ENCODE assay signal across 32 mouse cellular contexts in genomic region chr5:113955281-113955680, GRCm38 (mm10). TPM values are rescaled to one million over a fixed set of nuclear protein-coding genes. Genes with fewer than 3 reads are reported as not detected.
DNase-seq lines count a peak whose midpoint lies in the region; ATAC-seq and TF ChIP-seq lines count a peak whose summit lies in the region.
"Had no signal": no experiment of that assay in that cellular context is flagged by ENCODE, and none has a peak within 500 bp of the region (broad histone marks: within the 10 kb centered on the region; RNA-seq: fewer than 3 reads in every experiment).

No protein-coding gene starts in this region.

- peak; percentile 31 for DNase-seq in gastrocnemius, adult 18-20 months (ENCODE audit: low spot score)
- DNase-seq in gastrocnemius, postnatal 14 days: no peak
- no peak for DNase-seq in heart, adult 2 months
- DNase-seq in heart, adult 8-10 months (ENCODE audit: low spot score): no peak
- DNase-seq in heart, postnatal 0 days (ENCODE audit: low spot score): no peak
- no peak for DNase-seq in heart, embryonic 10.5 days (ENCODE audit: low spot score)
- no peak for DNase-seq in thymus, adult 2 months
- DNase-seq in thymus, postnatal 14 days: no peak
- DNase-seq: adrenal gland, postnatal 14 days; B cell, adult 2 months; cerebellum, adult 11 months; cerebellum, adult 2 months; cerebellum, postnatal 14 days; heart, adult 11 months; heart, postnatal 14 days; kidney, adult 11 months; kidney, adult 8-10 months had no signal

- no peak for TF ChIP-seq CTCF in heart, adult 2 months (IDR thresholded peaks at IDR 0.05)
- TF ChIP-seq CTCF in heart, postnatal 0 days (IDR thresholded peaks at IDR 0.05; ENCODE audit: low read depth): no peak
- TF ChIP-seq CTCF in thymus, adult 2 months (IDR thresholded peaks at IDR 0.05; ENCODE audit: borderline replicate concordance, control insufficient read depth, extremely low read depth, insufficient read depth, low read length, poor library complexity): no peak

- no peaks in the 10 kb centered on the region for H3K36me3 ChIP-seq in heart, adult 2 months (ENCODE audit: control insufficient read depth, insufficient read depth, low read length)
- peaks cover 34% of the 10 kb centered on the region for H3K36me3 ChIP-seq in heart, postnatal 0 days (replicated peaks; ENCODE audit: control insufficient read depth, insufficient read depth, low read length)
- H3K36me3 ChIP-seq in heart, embryonic 10.5 days: peaks cover 44% of the 10 kb centered on the region
- no peaks in the 10 kb centered on the region for H3K36me3 ChIP-seq in thymus, adult 2 months (ENCODE audit: control insufficient read depth, insufficient read depth, low read length)

- WGBS in heart, adult 2 months: 42% methylated on average over 5 of the region's 5 CpGs
- WGBS in heart, postnatal 0 days: 40% methylated on average over 5 of the region's 5 CpGs
- 54% methylated on average over 5 of the region's 5 CpGs for WGBS in heart, embryonic 10.5 days
- 71% methylated on average over 5 of the region's 5 CpGs for WGBS in thymus, adult 2 months

- H3K4me2 ChIP-seq in heart, postnatal 0 days (ENCODE audit: low read depth, low read length): no peak overlapping the region
- H3K4me2 ChIP-seq: forebrain, embryonic 13.5 days; hindbrain, embryonic 13.5 days; intestine, embryonic 15.5 days had no signal

- TF ChIP-seq POLR2A in heart, adult 2 months (IDR thresholded peaks at IDR 0.05; ENCODE audit: insufficient read depth, low read depth, low read length): no peak
- no peak for TF ChIP-seq POLR2A in thymus, adult 2 months (IDR thresholded peaks at IDR 0.05; ENCODE audit: control insufficient read depth, extremely low read depth, insufficient read depth, low read length, poor library complexity)

- peak overlapping the region; percentile 47 for H3K27ac ChIP-seq in heart, adult 2 months
- H3K27ac ChIP-seq in heart, postnatal 0 days (ENCODE audit: low read depth): peak overlapping the region; percentile 7; the same call in 1 of the 2 replicates
- no peak overlapping the region for H3K27ac ChIP-seq in heart, embryonic 10.5 days
- peak overlapping the region; percentile 56 for H3K27ac ChIP-seq in thymus, adult 2 months (ENCODE audit: control insufficient read depth, insufficient read depth, low read length)
- H3K27ac ChIP-seq: forebrain, embryonic 10.5 days; forebrain, embryonic 13.5 days; hindbrain, embryonic 10.5 days; hindbrain, embryonic 13.5 days; intestine, embryonic 15.5 days had no signal

- no peak for ATAC-seq in heart, postnatal 0 days (ENCODE audit: insufficient read depth, low read depth)

- intact Hi-C loops in gastrocnemius, postnatal 14 days (cut with DNase I; ENCODE audit: low total_unique reads): loop anchor here (2.0 kb wide), 1 partner anchor 100 kb away; no protein-coding TSS in a partner anchor
- intact Hi-C loops in heart, adult 2 months (cut with DNase I): loop anchor here (2.0 kb wide), 1 partner anchor 24 kb away; no protein-coding TSS in a partner anchor

- no peaks in the 10 kb centered on the region for H3K27me3 ChIP-seq in heart, adult 2 months (ENCODE audit: control insufficient read depth, insufficient read depth, low read length)
- no peaks in the 10 kb centered on the region for H3K27me3 ChIP-seq in heart, postnatal 0 days (ENCODE audit: control insufficient read depth, insufficient read depth, low read length)
- no peaks in the 10 kb centered on the region for H3K27me3 ChIP-seq in heart, embryonic 10.5 days (ENCODE audit: insufficient read depth, poor library complexity, severe bottlenecking)
- H3K27me3 ChIP-seq in thymus, adult 2 months (ENCODE audit: control insufficient read depth, insufficient read depth, low read length): no peaks in the 10 kb centered on the region
- H3K27me3 ChIP-seq: CH12.LX; forebrain, embryonic 13.5 days; hindbrain, embryonic 13.5 days; intestine, embryonic 15.5 days had no signal

- no peaks in the 10 kb centered on the region for H3K79me2 ChIP-seq in heart, adult 2 months (replicated peaks; ENCODE audit: control insufficient read depth, insufficient read depth, low read length)

- peaks cover 2% of the 10 kb centered on the region; the same call in 1 of the 2 replicates for H3K4me1 ChIP-seq in heart, adult 2 months (ENCODE audit: control insufficient read depth, insufficient read depth, low read length)
- peaks cover 15% of the 10 kb centered on the region for H3K4me1 ChIP-seq in heart, postnatal 0 days (ENCODE audit: control insufficient read depth, insufficient read depth)
- peaks cover 58% of the 10 kb centered on the region for H3K4me1 ChIP-seq in heart, embryonic 10.5 days
- peaks cover 20% of the 10 kb centered on the region for H3K4me1 ChIP-seq in thymus, adult 2 months (replicated peaks; ENCODE audit: control insufficient read depth, insufficient read depth, low read length)

- no peak for TF ChIP-seq EP300 in heart, adult 2 months (IDR thresholded peaks at IDR 0.05; ENCODE audit: insufficient read depth, low read depth, low read length)
- no peak for TF ChIP-seq EP300 in heart, postnatal 0 days (IDR thresholded peaks at IDR 0.05; ENCODE audit: low read depth)

- H3K9me3 ChIP-seq in heart, postnatal 0 days (replicated peaks; ENCODE audit: control insufficient read depth, low read length): no peaks in the 10 kb centered on the region
- H3K9me3 ChIP-seq in heart, embryonic 10.5 days: no peaks in the 10 kb centered on the region
- H3K9me3 ChIP-seq: forebrain, embryonic 10.5 days; forebrain, embryonic 13.5 days; hindbrain, embryonic 10.5 days; hindbrain, embryonic 13.5 days; intestine, embryonic 15.5 days had no signal

- no peak overlapping the region for H3K9ac ChIP-seq in heart, adult 2 months (ENCODE audit: low read depth, low read length)
- no peak overlapping the region for H3K9ac ChIP-seq in heart, postnatal 0 days (replicated peaks; ENCODE audit: low read depth, low read length)
- H3K9ac ChIP-seq: forebrain, embryonic 13.5 days; hindbrain, embryonic 13.5 days; intestine, embryonic 15.5 days had no signal

- no peak overlapping the region for H3K4me3 ChIP-seq in heart, adult 2 months
- H3K4me3 ChIP-seq in heart, postnatal 0 days (ENCODE audit: low read depth, low read length): no peak overlapping the region
- H3K4me3 ChIP-seq in heart, embryonic 10.5 days: no peak overlapping the region
- H3K4me3 ChIP-seq in thymus, adult 2 months (ENCODE audit: control insufficient read depth, insufficient read depth, low read length): no peak overlapping the region
- H3K4me3 ChIP-seq: forebrain, embryonic 10.5 days; forebrain, embryonic 13.5 days; hindbrain, embryonic 10.5 days; hindbrain, embryonic 13.5 days; intestine, embryonic 15.5 days had no signal

RNA-seq across cellular contexts. Expression of gene Ssh1, which starts 38.4 kb away (rescaled TPM):
- total RNA-seq in gastrocnemius, adult 18-20 months (2021): 1 to 10 TPM; 7.2 to 7.7 TPM
- 1 to 10 TPM; 5.6 to 8.9 TPM for total RNA-seq in gastrocnemius, postnatal 14 days (2021)
- 10 to 100 TPM; 13.4 to 15.2 TPM for total RNA-seq in heart, adult 2 months (2021)
- 7.4 and 9.8 TPM in 2 replicates for polyA plus RNA-seq in heart, adult 2 months (2012; rRNA removed)
- 10 to 100 TPM; 12.3 to 16.8 (median 13.4) TPM for total RNA-seq in heart, adult 8-10 months (2022)
- total RNA-seq in heart, postnatal 0 days (2014; rRNA removed; ENCODE audit: low replicate concordance): 7.1 and 10.0 TPM in 2 replicates
- 5.8 and 6.8 TPM in 2 replicates for polyA plus RNA-seq in heart, postnatal 0 days (2015; fragmentation: Nextera tagmentation; extraction: Ambion mirVana)
- polyA plus RNA-seq in heart, embryonic 10.5 days (2016; fragmentation: Nextera tagmentation; extraction: Ambion mirVana): 16.7 and 18.3 TPM in 2 replicates
- 10.7 and 11.6 TPM in 2 replicates for polyA plus RNA-seq in thymus, adult 2 months (2012; rRNA removed)

RNA-seq across cellular contexts. Expression of gene Coro1c, which starts 46.7 kb away (rescaled TPM):
- total RNA-seq in gastrocnemius, adult 18-20 months (2021): 10 to 100 TPM in 1 of 2 experiments, 1 to 10 TPM in 1; 8.9 to 12.7 TPM
- total RNA-seq in gastrocnemius, postnatal 14 days (2021): 10 to 100 TPM; 24.0 to 28.7 TPM
- 10 to 100 TPM; 24.6 to 30.1 TPM for total RNA-seq in heart, adult 2 months (2021)
- 24.1 and 27.9 TPM in 2 replicates for polyA plus RNA-seq in heart, adult 2 months (2012; rRNA removed)
- total RNA-seq in heart, adult 8-10 months (2022): 10 to 100 TPM; 21.9 to 30.3 (median 23.7) TPM
- 78.2 and 93.4 TPM in 2 replicates for total RNA-seq in heart, postnatal 0 days (2014; rRNA removed; ENCODE audit: low replicate concordance)
- polyA plus RNA-seq in heart, postnatal 0 days (2015; fragmentation: Nextera tagmentation; extraction: Ambion mirVana): 40.0 and 46.6 TPM in 2 replicates
- polyA plus RNA-seq in heart, embryonic 10.5 days (2016; fragmentation: Nextera tagmentation; extraction: Ambion mirVana): 163 and 178 TPM in 2 replicates
- 67.8 and 78.3 TPM in 2 replicates for polyA plus RNA-seq in thymus, adult 2 months (2012; rRNA removed)

RNA-seq across cellular contexts. Expression of gene Dao, which starts 48.2 kb away (rescaled TPM):
- total RNA-seq in gastrocnemius, adult 18-20 months (2021): not detected
- total RNA-seq in gastrocnemius, postnatal 14 days (2021): not detected
- not detected for total RNA-seq in heart, adult 2 months (2021)
- not detected in 2 replicates for polyA plus RNA-seq in heart, adult 2 months (2012; rRNA removed)
- not detected for total RNA-seq in heart, adult 8-10 months (2022)
- total RNA-seq in heart, postnatal 0 days (2014; rRNA removed; ENCODE audit: low replicate concordance): not detected in 2 replicates
- polyA plus RNA-seq in heart, postnatal 0 days (2015; fragmentation: Nextera tagmentation; extraction: Ambion mirVana): not detected in 2 replicates
- polyA plus RNA-seq in heart, embryonic 10.5 days (2016; fragmentation: Nextera tagmentation; extraction: Ambion mirVana): not detected in 2 replicates
- polyA plus RNA-seq in thymus, adult 2 months (2012; rRNA removed): 0.11 and 0.36 TPM in 2 replicates
- total RNA-seq: adrenal gland, adult 2 months; adrenal gland, postnatal 14 days; gastrocnemius, adult 8-10 months; gastrocnemius, postnatal 4 days; heart, postnatal 14 days; MEL had no signal
- polyA plus RNA-seq: adrenal gland, adult 2 months; embryonic facial prominence, embryonic 11.5 days; embryonic facial prominence, embryonic 14.5 days; forebrain, embryonic 10.5 days; forebrain, embryonic 13.5 days; forebrain, embryonic 16.5 days; heart, embryonic 14.5 days; hindbrain, embryonic 10.5 days; hindbrain, embryonic 13.5 days; hindbrain, embryonic 16.5 days had no signal
